Mouse (Mus musculus) gastrocnemius, adult 2 months (tissue): ENCODE measurements around the gene Vill. TPM values are rescaled to one million over a fixed set of nuclear protein-coding genes. Genes with fewer than 3 reads are reported as not detected.

Experiments used
- DNase-seq: peaks from one replicate; pipeline ENCODE4 v3.0.0; 2022
- H3K27ac ChIP-seq: fragments of 200-600 bp; 2 replicates; pipeline ENCODE4 v1.8.1; 2022; ENCODE audit warnings: mild to moderate bottlenecking
- H3K4me3 ChIP-seq: fragments of 200-600 bp; 2 replicates; pipeline ENCODE4 v1.8.1; 2022; ENCODE audit warnings: mild to moderate bottlenecking, moderate library complexity
- CTCF ChIP-seq: fragments of 200-600 bp; IDR thresholded peaks from 2 replicates; pipeline ENCODE4 v1.8.1; 2022; ENCODE audit warnings: antibody characterized with exemption, mild to moderate bottlenecking, moderate library complexity
- intact Hi-C: fragments of 180-260 bp; cut with DNase I; formaldehyde crosslinking; loops from one replicate; pipeline ENCODE4 v1.15.1; 2025
- total RNA-seq, 2 experiments: library from RNA; stranded (reverse); gene quantifications; 2 replicates each; pipeline ENCODE4 v1.2.3; 2021

The Vill gene
- total RNA-seq, 2 experiments from 2014 or later: 0.45 TPM; not detected in 1

DNA sequence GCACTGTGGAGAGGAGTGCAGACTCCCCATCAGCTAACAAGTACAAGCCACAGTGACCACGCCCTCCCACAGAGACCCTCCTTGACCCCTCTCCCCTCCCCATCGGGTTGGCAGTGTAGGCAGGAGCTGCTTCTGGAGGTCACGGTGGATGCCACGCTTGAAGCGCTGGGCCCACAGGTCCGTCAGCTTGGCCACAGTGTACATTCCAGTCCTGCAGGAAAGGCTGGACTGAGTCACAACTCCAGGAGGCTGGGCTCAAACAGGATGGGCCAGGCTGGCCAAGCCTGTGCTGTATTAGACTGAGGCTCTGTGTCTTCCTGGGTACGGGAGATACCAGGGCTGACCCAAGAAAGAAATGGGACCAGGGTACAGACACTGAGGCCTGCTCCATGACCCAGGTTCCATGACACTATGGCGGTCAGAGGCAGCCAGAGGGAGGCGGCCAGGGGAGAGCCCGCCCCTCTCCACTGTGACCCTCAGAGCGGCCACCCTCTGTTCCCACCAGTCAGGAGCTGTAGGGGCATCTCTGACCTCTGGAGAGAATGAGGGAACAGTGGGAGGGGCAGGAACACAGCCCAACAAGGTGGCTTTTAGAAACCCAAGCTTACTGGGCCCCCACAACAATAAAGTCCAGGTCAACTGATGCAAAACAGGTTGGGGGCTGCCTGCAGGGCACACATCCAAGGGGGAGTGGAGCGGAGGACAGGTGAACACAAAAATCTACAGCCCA, 39.2 kb downstream of the Vill start:
- H3K27ac ChIP-seq: peak overlapping the region; percentile 95
- intact Hi-C loops: no loop called here
- H3K4me3 ChIP-seq: peak overlapping the region; percentile 93
- peak; percentile 52 for DNase-seq
- no peak for TF ChIP-seq CTCF

- intact Hi-C loops: no loop called here
- TF ChIP-seq CTCF: no peak
- peak; percentile 82 for DNase-seq
- H3K27ac ChIP-seq: peak overlapping the region; percentile 95
- peak overlapping the region; percentile 93 for H3K4me3 ChIP-seq
Measured at GRCm38 (mm10) chr9:119092473-119093418, 40.2 kb downstream of the Vill start.

- peak; percentile 11; the same call in 1 of the 2 replicates for TF ChIP-seq CTCF
- intact Hi-C loops: no loop called here
- H3K27ac ChIP-seq: peak within 1 kb of the TSS; percentile 95
- DNase-seq: peak; percentile 99
- peak within 1 kb of the TSS; percentile 93 for H3K4me3 ChIP-seq
Measured at GRCm38 (mm10) chr9:119093419-119094295, 41.1 kb downstream of the Vill start, which contains the start of gene Plcd1. Gene Plcd1, minus strand, starts transcription at chr9:119093502.

GRCm38 (mm10) chr9:119094462-119095109, 42.0 kb downstream of the Vill start:
- no peak for TF ChIP-seq CTCF
- DNase-seq: no peak
- Histone ChIP-seq H3K4me3 (no peak overlapping the region), H3K27ac (peak overlapping the region; percentile 95; the same call in 1 of the 2 replicates)
- intact Hi-C loops: no loop called here

DNA sequence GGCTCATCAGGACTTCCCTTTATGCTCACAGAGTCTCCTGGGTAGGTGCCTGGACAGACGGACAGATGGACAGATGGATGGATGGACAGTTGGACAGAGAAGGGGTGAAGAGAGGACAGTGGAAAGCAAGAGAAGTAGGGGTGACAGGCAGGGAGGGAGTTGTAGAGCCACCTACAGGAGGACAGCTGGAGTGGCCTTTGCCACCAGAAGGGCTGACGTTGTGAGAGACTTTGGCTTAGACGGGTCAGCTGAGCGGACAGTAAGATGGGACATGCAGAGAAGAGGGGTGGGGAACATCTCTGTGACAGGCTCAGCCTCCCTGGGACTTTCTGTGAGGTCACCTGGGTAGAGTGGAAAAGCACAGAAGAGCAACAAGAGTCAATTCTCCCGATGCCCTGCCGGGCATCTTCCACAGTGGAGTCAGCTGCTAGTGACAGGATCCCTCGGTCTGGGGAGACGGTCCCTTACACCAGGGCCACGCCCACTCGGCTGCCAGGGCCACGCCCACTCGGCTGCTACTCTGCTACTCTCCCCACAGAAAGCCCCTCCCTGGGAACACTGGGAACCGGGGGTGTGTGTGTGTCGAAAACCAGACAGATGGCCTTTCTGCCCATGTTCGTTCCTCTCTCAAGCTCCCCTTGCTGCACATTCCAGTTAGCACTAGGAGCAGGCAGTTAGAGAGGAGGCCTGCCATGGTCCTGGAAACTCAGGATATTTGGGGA, 47.8 kb downstream of the Vill start:
- TF ChIP-seq CTCF: no peak
- H3K27ac ChIP-seq: no peak overlapping the region
- DNase-seq: peak; percentile 52
- no peak overlapping the region for H3K4me3 ChIP-seq
- intact Hi-C loops: no loop called here

DNA sequence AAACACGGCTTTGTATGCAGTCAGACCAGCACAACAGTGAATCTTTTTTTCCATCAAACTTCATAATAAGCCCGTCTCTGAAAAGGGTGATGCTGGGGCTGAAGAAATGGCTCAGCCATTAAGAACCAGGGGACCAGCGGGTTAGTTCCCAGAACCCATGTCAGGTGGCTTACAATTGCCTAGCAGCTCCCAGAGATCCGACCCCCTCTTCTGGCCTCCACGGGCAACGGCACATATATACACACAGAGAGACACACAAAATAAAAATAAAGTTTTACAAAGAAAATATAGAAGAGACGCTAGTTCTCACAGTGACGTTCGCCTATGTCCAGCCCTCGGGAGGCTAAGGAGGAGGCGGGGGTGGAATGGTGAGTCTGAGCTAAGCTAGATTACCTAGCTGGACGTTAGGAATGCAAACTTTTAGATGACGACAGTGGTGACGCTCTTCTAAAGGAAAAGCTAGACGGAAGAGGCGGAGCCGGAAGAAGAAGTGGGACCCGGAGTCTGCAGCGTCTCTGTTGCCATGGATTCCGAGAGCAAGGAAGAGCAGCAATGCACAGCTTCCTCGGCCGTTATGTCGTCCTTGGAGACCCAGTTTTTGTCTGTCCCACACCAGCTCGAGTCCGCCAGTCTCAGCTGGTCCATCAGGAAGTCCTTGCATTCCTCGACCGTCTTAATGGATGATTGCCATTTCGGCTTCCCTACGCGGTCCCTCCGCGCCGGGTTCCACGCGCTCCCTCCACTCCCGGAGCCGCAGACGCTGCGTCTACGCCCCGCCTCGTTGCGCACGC, 49.6 kb downstream of the Vill start, which contains the start of gene Dlec1:
Dlec1 (plus strand) TSS at position 487 of the 791 bp plus-strand sequence.
- DNase-seq: peak; percentile 70
- H3K4me3 ChIP-seq: peak within 1 kb of the TSS; percentile 86
- peak within 1 kb of the TSS; percentile 79 for H3K27ac ChIP-seq
- intact Hi-C loops: no loop called here
- peak; percentile 25; the same call in 1 of the 2 replicates for TF ChIP-seq CTCF

GRCm38 (mm10) chr9:119102783-119103113, 50.2 kb downstream of the Vill start:
- no peak for DNase-seq
- H3K4me3 ChIP-seq: peak overlapping the region; percentile 86
- TF ChIP-seq CTCF: no peak
- H3K27ac ChIP-seq: peak overlapping the region; percentile 79
- intact Hi-C loops: no loop called here

DNA sequence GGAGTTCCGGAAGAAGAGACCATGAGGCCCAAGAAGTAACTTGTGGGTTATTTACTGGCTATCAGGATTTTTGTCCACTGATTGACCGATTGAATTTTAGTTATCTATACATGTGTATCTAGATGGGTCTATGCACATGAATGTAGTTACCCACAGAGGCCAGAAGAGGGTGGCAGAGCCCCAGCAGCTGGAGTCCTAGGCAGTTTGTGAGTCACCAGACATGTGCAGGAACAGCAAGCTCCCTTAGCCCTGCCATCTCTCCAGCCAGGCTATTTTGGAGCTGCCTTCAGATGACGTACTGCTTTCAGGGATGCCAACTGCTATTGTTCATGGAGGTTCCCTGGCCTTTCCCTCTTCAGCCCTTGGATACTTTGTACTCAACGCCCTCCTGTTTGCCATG, 55.0 kb downstream of the Vill start:
- peak; percentile 55 for DNase-seq
- intact Hi-C loops: loop anchor here (5.0 kb wide), 1 partner anchor 245 kb away; no protein-coding TSS in a partner anchor
- H3K4me3 ChIP-seq: no peak overlapping the region
- TF ChIP-seq CTCF: peak; percentile 68
- no peak overlapping the region for H3K27ac ChIP-seq

DNA sequence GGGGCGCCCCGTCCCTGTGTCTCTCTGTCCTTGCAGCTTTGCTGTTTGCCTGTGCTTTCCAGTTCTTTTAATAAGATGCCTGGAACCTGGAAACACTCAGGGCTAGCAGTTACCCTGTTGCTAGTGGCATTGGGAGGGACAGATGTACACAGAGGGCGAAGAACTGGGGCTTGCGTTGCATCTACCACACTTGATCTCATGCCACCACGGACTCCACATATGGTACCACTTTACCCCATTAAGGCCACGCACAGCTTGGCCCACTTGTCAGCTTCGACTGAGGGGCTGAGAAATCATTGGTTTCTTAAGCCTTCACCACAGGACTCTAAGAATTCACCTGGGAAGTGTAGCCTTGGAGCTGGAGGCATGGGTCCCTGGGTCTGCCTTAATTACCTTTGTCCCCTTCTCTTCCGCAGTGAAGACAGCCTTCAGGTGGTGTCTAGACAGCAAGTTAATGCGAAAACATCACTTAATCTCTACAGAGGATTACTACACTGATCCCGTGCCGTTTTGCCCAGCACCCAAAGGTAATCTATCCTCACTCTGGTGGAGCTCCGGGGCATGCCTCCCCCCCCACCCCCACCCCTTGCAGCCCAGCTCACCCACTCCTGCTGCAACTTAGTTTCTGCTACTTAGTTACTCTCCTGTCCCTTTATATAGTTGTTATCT, 57.2 kb downstream of the Vill start:
- no peak overlapping the region for H3K4me3 ChIP-seq
- intact Hi-C loops: loop anchor here (5.0 kb wide), 1 partner anchor 242 kb away; no protein-coding TSS in a partner anchor
- TF ChIP-seq CTCF: no peak
- H3K27ac ChIP-seq: no peak overlapping the region
- no peak for DNase-seq

DNA sequence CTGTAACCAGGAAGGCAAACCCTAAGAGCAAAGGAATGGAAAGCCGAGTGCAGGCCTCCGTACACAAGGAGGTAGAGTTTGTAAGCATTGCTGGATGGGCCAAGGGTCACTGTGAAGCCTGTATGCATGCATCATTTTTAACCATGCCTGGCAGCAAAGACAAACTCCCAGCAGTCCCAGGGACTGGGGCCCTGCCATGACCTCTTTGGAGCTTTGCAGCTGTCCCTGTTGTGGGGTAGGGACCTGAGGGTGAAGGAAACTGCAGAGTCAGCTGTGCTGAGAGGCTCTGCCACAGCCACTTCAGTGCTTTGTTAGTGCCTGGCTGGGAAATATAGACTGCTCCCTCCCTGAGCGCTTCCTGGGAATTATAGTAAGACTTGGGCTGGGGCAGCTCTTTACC, 58.1 kb downstream of the Vill start:
- H3K27ac ChIP-seq: peak overlapping the region; percentile 84
- TF ChIP-seq CTCF: no peak
- intact Hi-C loops: no loop called here
- no peak overlapping the region for H3K4me3 ChIP-seq
- DNase-seq: peak; percentile 84
